Mouse (Mus musculus) heart, embryonic 10.5 days (tissue): ENCODE measurements around the gene Rnf135. TPM values are rescaled to one million over a fixed set of nuclear protein-coding genes. Genes with fewer than 3 reads are reported as not detected.
"Not testable (repeated sequence)": the region's sequence is repeated elsewhere in the genome, so short reads cannot be mapped to it uniquely, and the experiment has no call there.

ENCODE experiments used
- DNase-seq: peaks from one replicate; pipeline ENCODE4 v3.0.0-alpha.2; 2017; ENCODE audit warnings: low spot score
- H3K27ac ChIP-seq: fragments of 300-500 bp; sonication (generic); 2 replicates; pipeline ENCODE4 v1.5.1; 2016; ENCODE audit warnings: mild to moderate bottlenecking
- H3K27me3 ChIP-seq: fragments of 300-500 bp; sonication (generic); 2 replicates; pipeline ENCODE4 v1.6.1; 2016; ENCODE audit warnings: mild to moderate bottlenecking; ENCODE audit not compliant: poor library complexity, insufficient read depth, severe bottlenecking
- H3K36me3 ChIP-seq: fragments of 300-500 bp; sonication (generic); 2 replicates; pipeline ENCODE4 v1.6.1; 2016; ENCODE audit warnings: mild to moderate bottlenecking, moderate library complexity
- H3K4me1 ChIP-seq: fragments of 300-500 bp; sonication (generic); 2 replicates; pipeline ENCODE4 v1.6.1; 2016; ENCODE audit warnings: mild to moderate bottlenecking
- H3K4me3 ChIP-seq: fragments of 300-500 bp; sonication (generic); 2 replicates; pipeline ENCODE4 v1.5.1; 2016; ENCODE audit warnings: mild to moderate bottlenecking, moderate library complexity
- H3K9me3 ChIP-seq: fragments of 300-500 bp; sonication (generic); 2 replicates; pipeline ENCODE4 v1.6.1; 2016; ENCODE audit warnings: mild to moderate bottlenecking, moderate library complexity
- WGBS: fragments of 180-500 bp; shearing (Covaris S2); methylation state at CpG from one replicate; pipeline ENCODE4 v1.1.7; 2016; 5-methylcytosine and 5-hydroxymethylcytosine counted together
- polyA plus RNA-seq: library from polyadenylated mRNA; unstranded; fragments of >200 nt; fragmentation: Nextera tagmentation; extraction: Ambion mirVana; gene quantifications from 2 replicates; pipeline ENCODE4 v1.2.1, GENCODE M21; 2016

The Rnf135 gene
- polyA plus RNA-seq: 8.8 and 9.4 TPM in 2 replicates

- no peaks in the 10 kb centered on the region for H3K27me3 ChIP-seq
- H3K27ac ChIP-seq: peak within 1 kb of the TSS; percentile 96
- no peaks in the 10 kb centered on the region for H3K36me3 ChIP-seq
- WGBS: 1% methylated on average over 33 of the region's 33 CpGs
- 0 out of 2 replicates have a peak, but pooled peaks cover 3% of the 10 kb centered on the region for H3K4me1 ChIP-seq
- DNase-seq: peak; percentile 95
- peak within 1 kb of the TSS; percentile 85 for H3K4me3 ChIP-seq
- no peaks in the 10 kb centered on the region for H3K9me3 ChIP-seq
Observed at GRCm38 (mm10) chr11:80183705-80184255, at the start of gene Rnf135. Gene Rnf135 (plus strand): TSS chr11:80183851.

- WGBS: 70% methylated on average over 4 of the region's 4 CpGs
Observed at GRCm38 (mm10) chr11:80134744-80135143, 48.9 kb upstream of the Rnf135 start.

DNA sequence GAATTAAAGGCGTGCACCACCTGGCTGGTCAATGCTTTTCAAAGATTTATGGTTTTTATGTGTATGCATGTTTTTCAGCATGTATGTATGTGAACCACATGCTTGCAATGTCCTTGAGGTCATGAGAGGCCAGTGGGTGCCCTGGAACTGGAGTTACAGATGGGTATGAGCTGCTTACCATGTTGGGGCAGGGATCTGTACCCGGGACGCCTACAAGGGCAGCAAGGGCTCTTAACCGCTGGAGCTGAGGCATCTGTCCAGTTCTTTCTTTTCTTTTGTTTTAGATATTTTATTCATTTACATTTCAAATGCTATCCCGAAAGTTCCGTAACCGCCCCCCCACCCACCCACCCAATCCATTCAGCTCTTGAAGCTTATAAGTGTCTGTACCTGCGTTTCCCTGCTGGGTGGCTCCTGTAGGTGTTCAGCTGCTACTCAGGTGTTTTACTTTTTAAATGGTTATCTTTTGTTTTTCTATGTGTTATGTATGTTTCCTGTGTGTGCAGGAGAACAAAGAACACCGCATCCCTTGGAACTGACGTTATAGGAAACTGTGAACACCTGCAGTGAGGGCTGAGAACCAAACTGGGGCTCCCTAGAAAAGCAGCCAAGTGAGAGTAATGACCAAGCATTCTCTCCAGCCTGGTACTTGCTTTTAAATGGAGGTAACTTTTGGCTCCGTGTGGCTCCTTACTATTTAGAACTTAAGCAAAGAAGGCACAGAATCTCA, 47.5 kb upstream of the Rnf135 start:
- Histone ChIP-seq H3K27ac (no peak overlapping the region), H3K27me3 (no peaks in the 10 kb centered on the region), H3K4me3 (no peak overlapping the region), H3K9me3 (no peaks in the 10 kb centered on the region), H3K4me1 (0 out of 2 replicates have a peak, but pooled peaks cover 3% of the 10 kb centered on the region), H3K36me3 (peaks cover 80% of the 10 kb centered on the region)
- DNase-seq: no peak
- 90% methylated on average over 11 of the region's 11 CpGs for whole genome bisulfite sequencing

More at GRCm38 (mm10) chr11:80134744-80135143, 48.9 kb upstream of the Rnf135 start:
- Histone ChIP-seq H3K9me3 (no peaks in the 10 kb centered on the region), H3K27ac (no peak overlapping the region), H3K4me3 (no peak overlapping the region), H3K4me1 (no peaks in the 10 kb centered on the region), H3K36me3 (peaks cover 82% of the 10 kb centered on the region), H3K27me3 (no peaks in the 10 kb centered on the region)
- DNase-seq: no peak

DNA sequence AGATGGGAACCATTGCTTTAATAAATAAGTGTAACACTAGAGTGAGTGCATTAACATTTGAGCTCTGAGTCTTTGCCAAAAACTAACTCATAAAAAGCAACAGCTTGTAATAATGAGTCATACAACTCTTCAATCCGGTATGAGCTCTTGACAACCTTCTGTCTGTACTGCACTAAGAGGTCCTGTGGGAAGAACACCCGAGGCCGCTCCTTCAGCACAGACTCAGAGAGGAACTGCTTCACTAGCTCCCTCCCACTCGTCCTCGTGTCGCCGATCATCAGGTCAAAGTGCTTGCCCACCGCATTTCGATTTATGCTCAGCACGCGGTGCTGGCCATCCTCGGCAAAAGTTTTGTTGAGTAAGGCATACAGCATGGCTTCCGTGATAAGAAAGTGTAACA, 46.9 kb upstream of the Rnf135 start:
- no peak for DNase-seq
- 92% methylated on average over 13 of the region's 13 CpGs for WGBS
- H3K27ac ChIP-seq: no peak overlapping the region
- no peaks in the 10 kb centered on the region for H3K27me3 ChIP-seq
- H3K9me3 ChIP-seq: no peaks in the 10 kb centered on the region
- 0 out of 2 replicates have a peak, but pooled peaks cover 3% of the 10 kb centered on the region for H3K4me1 ChIP-seq
- H3K4me3 ChIP-seq: no peak overlapping the region
- H3K36me3 ChIP-seq: peaks cover 74% of the 10 kb centered on the region

- no peak overlapping the region for H3K27ac ChIP-seq
- no peak for DNase-seq
- peaks cover 64% of the 10 kb centered on the region for H3K36me3 ChIP-seq
- no peak overlapping the region for H3K4me3 ChIP-seq
- no peaks in the 10 kb centered on the region for H3K27me3 ChIP-seq
- H3K4me1 ChIP-seq: peaks cover 7% of the 10 kb centered on the region
- WGBS: 89% methylated on average over 5 of the region's 5 CpGs
- H3K9me3 ChIP-seq: no peaks in the 10 kb centered on the region
Observed at GRCm38 (mm10) chr11:80137773-80138172, 45.9 kb upstream of the Rnf135 start.

DNA sequence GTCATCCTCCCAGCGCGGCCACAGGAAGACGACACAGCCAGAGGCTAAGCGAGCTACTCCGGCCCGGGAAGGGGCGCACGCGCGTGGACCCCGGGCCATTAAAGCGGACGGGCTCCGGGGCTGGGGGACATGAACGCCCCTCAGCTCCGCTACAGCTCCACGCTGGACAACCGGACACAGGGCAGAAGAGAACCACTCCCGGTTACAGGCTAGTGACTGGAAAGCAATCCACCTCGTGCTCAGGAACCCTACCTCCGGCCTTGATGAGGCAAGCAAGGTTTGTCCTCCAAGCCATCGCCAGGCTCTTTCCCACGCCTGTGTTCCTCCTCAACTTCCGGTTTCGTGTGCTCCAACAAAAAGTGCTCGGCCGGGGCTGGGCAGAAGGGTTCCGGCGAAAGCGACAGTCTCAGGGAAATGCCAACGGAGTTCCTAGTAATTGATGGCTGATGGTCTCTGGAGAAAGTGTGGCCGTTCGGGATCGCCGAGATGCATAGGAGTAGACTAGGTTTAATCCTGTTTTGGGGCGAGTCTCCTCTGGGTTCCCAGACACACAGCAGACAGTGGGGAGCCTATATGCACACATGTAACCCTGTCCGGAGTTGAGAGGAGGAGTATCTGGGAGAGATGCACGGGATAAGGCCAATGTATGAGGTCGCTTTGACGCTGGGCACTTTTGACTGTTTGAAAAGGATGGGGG, 41.7 kb upstream of the Rnf135 start, which contains the start of gene Tefm:
TSS of gene Tefm (minus strand) at position 351 of the 697 bp plus-strand sequence.
- under 1% methylated on average over 40 of the region's 40 CpGs for WGBS
- DNase-seq: peak; percentile 94
- Histone ChIP-seq H3K4me3 (peak within 1 kb of the TSS; percentile 75), H3K9me3 (no peaks in the 10 kb centered on the region), H3K36me3 (peaks cover 33% of the 10 kb centered on the region), H3K27me3 (no peaks in the 10 kb centered on the region), H3K4me1 (peaks cover 11% of the 10 kb centered on the region), H3K27ac (peak within 1 kb of the TSS; percentile 94)

DNA sequence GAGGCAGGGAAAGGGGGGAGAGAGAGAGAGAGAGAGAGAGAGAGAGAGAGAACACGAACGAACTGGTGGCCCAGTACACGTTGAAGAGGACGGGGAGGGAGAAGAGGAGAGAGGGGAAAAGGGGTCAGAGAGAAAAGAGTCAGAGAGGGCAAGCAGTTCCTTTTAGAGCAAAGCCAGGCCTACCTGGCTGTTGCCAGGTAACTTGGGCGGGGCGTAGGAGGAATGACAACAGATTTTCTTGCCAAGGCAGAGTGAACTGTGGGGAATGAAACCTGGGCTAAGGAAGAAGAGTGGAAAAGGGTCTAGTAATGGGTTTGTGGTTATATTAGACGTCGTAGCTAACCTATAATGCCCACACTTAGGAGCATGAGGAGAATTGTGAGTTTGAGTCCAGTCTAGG, 40.8 kb upstream of the Rnf135 start:
- Histone ChIP-seq H3K4me1 (peaks cover 11% of the 10 kb centered on the region), H3K36me3 (peaks cover 24% of the 10 kb centered on the region), H3K9me3 (no peaks in the 10 kb centered on the region), H3K4me3 (peak overlapping the region; percentile 75), H3K27ac (peak overlapping the region; percentile 94; the same call in 1 of the 2 replicates), H3K27me3 (no peaks in the 10 kb centered on the region)
- DNase-seq: no peak
- 42% methylated on average over 8 of the region's 8 CpGs for WGBS

DNA sequence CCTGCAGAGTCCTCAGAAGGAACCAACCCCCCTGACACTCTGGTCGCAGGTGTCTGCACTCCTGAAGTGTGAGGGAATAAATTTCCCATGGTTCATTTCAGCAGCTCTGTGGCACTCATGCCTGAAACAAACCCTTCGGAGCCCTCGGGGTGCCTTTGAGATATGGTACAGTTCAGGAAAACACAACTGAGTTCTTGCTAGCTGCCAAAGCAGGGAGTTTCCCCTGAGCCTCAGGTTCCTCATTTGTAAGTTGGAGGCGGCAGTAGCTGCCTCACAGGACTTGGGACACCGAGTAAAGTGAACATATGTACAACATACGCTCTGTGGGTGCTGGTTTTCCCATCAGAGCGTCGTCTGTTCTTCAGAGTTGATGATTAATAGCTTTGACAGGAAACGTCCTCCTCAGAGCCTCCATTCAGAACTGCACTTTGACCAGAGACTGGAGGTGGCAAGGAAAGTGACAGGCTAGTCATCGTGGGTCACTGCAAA, 37.8 kb upstream of the Rnf135 start:
- 57% methylated on average over 10 of the region's 10 CpGs for WGBS
- no peak overlapping the region for H3K4me3 ChIP-seq
- no peaks in the 10 kb centered on the region for H3K36me3 ChIP-seq
- H3K4me1 ChIP-seq: peaks cover 11% of the 10 kb centered on the region
- H3K9me3 ChIP-seq: no peaks in the 10 kb centered on the region
- DNase-seq: no peak
- no peaks in the 10 kb centered on the region for H3K27me3 ChIP-seq
- no peak overlapping the region for H3K27ac ChIP-seq

GRCm38 (mm10) chr11:80147748-80148147, 35.9 kb upstream of the Rnf135 start:
- Histone ChIP-seq H3K27ac (no peak overlapping the region), H3K36me3 (no peaks in the 10 kb centered on the region), H3K9me3 (no peaks in the 10 kb centered on the region), H3K27me3 (peaks cover 14% of the 10 kb centered on the region), H3K4me1 (peaks cover 4% of the 10 kb centered on the region), H3K4me3 (no peak overlapping the region)
- peak; percentile 42 for DNase-seq
- 70% methylated on average over 6 of the region's 6 CpGs for WGBS

- H3K9me3 ChIP-seq: no peaks in the 10 kb centered on the region
- no peak overlapping the region for H3K27ac ChIP-seq
- 47% methylated on average over 1 of the region's 1 CpGs for WGBS
- H3K27me3 ChIP-seq: peaks cover 19% of the 10 kb centered on the region
- no peaks in the 10 kb centered on the region for H3K4me1 ChIP-seq
- no peaks in the 10 kb centered on the region for H3K36me3 ChIP-seq
- peak; percentile 70 for DNase-seq
- H3K4me3 ChIP-seq: no peak overlapping the region
Observed at GRCm38 (mm10) chr11:80148313-80148712, 35.3 kb upstream of the Rnf135 start.

- H3K27me3 ChIP-seq: peaks cover 26% of the 10 kb centered on the region
- not testable (repeated sequence) for H3K4me3 ChIP-seq, DNase-seq, H3K9me3 ChIP-seq, H3K36me3 ChIP-seq, H3K27ac ChIP-seq, H3K4me1 ChIP-seq
- 69% methylated on average over 2 of the region's 4 CpGs for WGBS
Observed at GRCm38 (mm10) chr11:80148974-80149373, 34.7 kb upstream of the Rnf135 start.

DNA sequence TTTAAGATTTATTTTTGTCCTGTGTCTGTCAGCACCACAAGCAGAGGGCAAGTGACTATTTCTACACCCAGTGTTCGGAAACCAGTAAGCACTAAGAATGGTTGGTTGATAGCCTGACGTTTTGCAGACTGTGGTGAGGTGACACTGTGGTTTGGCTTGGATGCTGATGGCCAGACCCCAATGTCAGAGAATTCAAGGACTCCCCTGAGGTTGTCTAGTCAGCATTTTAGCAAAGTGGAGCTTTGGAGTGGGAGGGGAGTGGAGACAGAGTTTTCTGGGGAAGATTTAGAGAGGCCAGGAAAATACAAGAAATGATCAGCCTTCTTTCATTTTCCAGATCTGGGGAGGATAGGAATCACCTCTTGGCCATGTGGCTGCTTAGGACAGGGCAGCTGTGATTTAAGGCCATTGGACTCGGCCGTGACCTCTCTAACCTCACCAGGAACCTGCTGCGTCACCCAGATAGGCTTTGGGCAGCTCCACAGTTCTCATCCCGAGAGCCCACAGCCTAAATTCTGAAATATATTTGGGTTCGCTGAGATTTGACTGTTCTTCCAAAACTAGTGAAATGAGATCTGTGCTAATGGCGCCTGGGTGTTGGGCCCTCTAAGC, 34.1 kb upstream of the Rnf135 start:
- Histone ChIP-seq H3K4me1 (peaks cover 9% of the 10 kb centered on the region), H3K4me3 (no peak overlapping the region), H3K27me3 (peaks cover 31% of the 10 kb centered on the region), H3K36me3 (no peaks in the 10 kb centered on the region), H3K27ac (no peak overlapping the region), H3K9me3 (no peaks in the 10 kb centered on the region)
- no peak for DNase-seq
- 71% methylated on average over 8 of the region's 8 CpGs for WGBS
